Mouse (Mus musculus) yolk sac, embryonic 10.5 days (tissue): ENCODE data around the gene Gm20388.

Experiments
- DNase-seq: peaks from one replicate; pipeline ENCODE4 v3.0.0-alpha.2; 2017; ENCODE audit warnings: low spot score

Gm20388 gene

GRCm38 (mm10) chr8:124232280-124232600, 4321.6 kb downstream of the Gm20388 start:
- DNase-seq, result no peak

GRCm38 (mm10) chr8:124234496-124234895, 4323.9 kb downstream of the Gm20388 start:
- no peak for DNase-seq

GRCm38 (mm10) chr8:124235536-124235935, 4324.9 kb downstream of the Gm20388 start:
- no peak for DNase-seq

- no peak for DNase-seq
Observed at GRCm38 (mm10) chr8:124239350-124239749, 4328.7 kb downstream of the Gm20388 start.

- DNase-seq, result no peak
Observed at GRCm38 (mm10) chr8:124240932-124241331, 4330.3 kb downstream of the Gm20388 start.

- no peak for DNase-seq
Observed at GRCm38 (mm10) chr8:124242208-124242607, 4331.6 kb downstream of the Gm20388 start.

- no peak for DNase-seq
Observed at GRCm38 (mm10) chr8:124242913-124243312, 4332.3 kb downstream of the Gm20388 start.

GRCm38 (mm10) chr8:124247581-124247980, 4336.9 kb downstream of the Gm20388 start:
- no peak for DNase-seq

GRCm38 (mm10) chr8:124248688-124249087, 4338.0 kb downstream of the Gm20388 start:
- DNase-seq, result peak; percentile 33

GRCm38 (mm10) chr8:124250255-124250654, 4339.6 kb downstream of the Gm20388 start:
- DNase-seq, result no peak

GRCm38 (mm10) chr8:124250785-124251184, 4340.1 kb downstream of the Gm20388 start:
- DNase-seq, result no peak

- DNase-seq, result no peak
Observed at GRCm38 (mm10) chr8:124252533-124252950, 4341.9 kb downstream of the Gm20388 start.

GRCm38 (mm10) chr8:124253939-124254338, 4343.3 kb downstream of the Gm20388 start:
- DNase-seq, result no peak

GRCm38 (mm10) chr8:124256841-124257240, 4346.2 kb downstream of the Gm20388 start:
- DNase-seq, result no peak

GRCm38 (mm10) chr8:124257363-124257762, 4346.7 kb downstream of the Gm20388 start:
- DNase-seq, result no peak

GRCm38 (mm10) chr8:124259146-124259545, 4348.5 kb downstream of the Gm20388 start:
- no peak for DNase-seq

GRCm38 (mm10) chr8:124259925-124260324, 4349.3 kb downstream of the Gm20388 start:
- DNase-seq, result no peak

GRCm38 (mm10) chr8:124260371-124260770, 4349.7 kb downstream of the Gm20388 start:
- DNase-seq, result no peak

- DNase-seq, result no peak
Observed at GRCm38 (mm10) chr8:124263058-124263457, 4352.4 kb downstream of the Gm20388 start.

GRCm38 (mm10) chr8:124264032-124264431, 4353.4 kb downstream of the Gm20388 start:
- no peak for DNase-seq

GRCm38 (mm10) chr8:124264671-124265070, 4354.0 kb downstream of the Gm20388 start:
- DNase-seq, result no peak

- DNase-seq, result no peak
Observed at GRCm38 (mm10) chr8:124265130-124265529, 4354.5 kb downstream of the Gm20388 start.

GRCm38 (mm10) chr8:124265798-124266197, 4355.2 kb downstream of the Gm20388 start:
- no peak for DNase-seq

- DNase-seq, result no peak
Observed at GRCm38 (mm10) chr8:124267206-124267605, 4356.6 kb downstream of the Gm20388 start.

- DNase-seq, result no peak
Observed at GRCm38 (mm10) chr8:124270504-124270903, 4359.9 kb downstream of the Gm20388 start.
